Mouse (Mus musculus): ENCODE results near the gene Xpnpep3.
"Not testable (repeated sequence)": the region's sequence is repeated elsewhere in the genome, so short reads cannot be mapped to it uniquely, and the experiment has no call there.

Gene Xpnpep3

DNA sequence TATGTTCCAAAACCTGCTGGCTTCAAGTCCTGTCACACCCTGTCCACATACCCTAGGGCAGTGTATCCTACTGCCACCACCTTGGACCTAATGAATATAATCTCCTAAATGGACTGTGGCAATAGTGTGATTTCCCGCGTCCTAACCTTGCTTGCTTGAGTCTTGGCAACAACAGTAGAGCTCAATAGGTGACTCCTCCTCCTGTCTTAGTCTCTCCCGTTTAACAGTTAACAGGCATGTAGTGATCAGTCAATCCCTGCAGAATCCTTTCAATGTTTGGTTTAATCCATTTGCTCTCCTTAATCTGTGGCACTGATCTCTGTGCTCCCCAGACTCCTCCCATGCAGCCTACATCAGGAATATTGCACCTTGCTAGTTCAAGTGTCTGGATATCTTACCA lies 5.1 kb downstream of the Xpnpep3 start:
- DNase-seq (ENCODE audit: low spot score), result no peak

DNA sequence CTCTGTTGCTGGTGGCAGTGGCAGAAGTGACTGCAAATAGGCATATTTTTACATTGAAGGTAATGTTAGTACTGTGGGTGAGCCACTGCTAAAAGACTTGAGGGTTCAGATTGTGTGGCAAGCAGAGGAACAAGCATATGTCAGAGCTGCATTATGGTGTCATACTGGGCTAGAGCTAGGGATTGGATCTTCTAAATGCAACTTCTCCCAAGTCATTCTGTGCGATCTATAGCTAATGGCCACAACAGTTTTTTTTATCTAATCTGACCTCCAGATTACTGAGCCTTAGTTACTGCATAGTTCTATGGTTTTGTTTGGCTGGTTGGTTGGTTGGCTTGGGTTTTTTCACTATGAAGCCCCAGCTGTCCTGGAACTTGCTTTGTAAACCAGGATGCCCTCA lies 8.3 kb downstream of the Xpnpep3 start, which contains the start of gene Dnajb7:
Dnajb7 (minus strand) TSS at position 101 of the 400 bp plus-strand sequence.
- no peak for DNase-seq (ENCODE audit: low spot score)

DNA sequence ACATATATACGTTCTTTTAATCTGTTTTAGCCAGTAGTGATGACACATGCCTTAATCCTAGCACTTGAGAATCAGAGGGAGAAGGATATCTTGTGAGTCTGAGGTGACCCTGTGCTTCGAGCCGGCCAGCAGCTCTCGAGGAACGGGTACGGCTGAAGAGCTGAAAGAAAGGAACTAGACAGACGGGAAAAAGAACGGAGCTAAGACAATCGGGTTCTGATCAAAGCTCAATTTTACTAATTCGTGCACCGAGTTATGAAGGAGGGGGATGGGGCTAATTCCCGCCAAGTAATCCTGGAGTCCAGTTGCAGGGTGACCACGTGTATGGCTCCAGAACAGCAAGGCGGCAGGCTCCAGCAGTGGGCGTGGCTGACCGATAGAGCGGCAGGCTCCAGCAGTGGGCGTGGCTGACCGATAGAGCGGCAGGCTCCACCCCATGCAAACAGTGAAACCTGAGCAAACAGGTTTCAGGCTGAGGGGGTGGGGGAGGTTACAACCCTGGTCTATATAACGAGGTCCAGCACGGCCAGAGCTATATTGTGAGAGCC lies 16.9 kb downstream of the Xpnpep3 start:
- DNase-seq (ENCODE audit: low spot score), result peak; percentile 81

DNA sequence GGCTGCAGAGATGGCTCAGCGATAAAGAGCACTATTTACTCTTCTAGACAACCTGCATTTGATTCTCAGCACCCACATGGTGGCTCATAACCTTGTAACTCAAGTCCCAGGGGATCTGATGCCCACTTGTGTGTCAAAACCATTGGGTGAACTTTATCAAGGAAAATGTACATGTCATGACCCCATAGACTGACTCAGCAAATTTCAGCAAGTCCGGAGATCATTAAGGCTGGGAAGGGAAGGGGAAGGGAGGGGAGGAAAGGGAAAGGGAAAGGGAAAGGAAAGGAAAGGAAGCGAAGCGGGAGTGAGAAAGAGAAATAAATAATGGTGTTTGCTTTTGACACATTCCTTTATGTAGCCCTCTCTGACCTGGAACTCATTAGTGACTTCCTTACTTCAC lies 18.1 kb downstream of the Xpnpep3 start:
- no peak for DNase-seq (ENCODE audit: low spot score)

DNA sequence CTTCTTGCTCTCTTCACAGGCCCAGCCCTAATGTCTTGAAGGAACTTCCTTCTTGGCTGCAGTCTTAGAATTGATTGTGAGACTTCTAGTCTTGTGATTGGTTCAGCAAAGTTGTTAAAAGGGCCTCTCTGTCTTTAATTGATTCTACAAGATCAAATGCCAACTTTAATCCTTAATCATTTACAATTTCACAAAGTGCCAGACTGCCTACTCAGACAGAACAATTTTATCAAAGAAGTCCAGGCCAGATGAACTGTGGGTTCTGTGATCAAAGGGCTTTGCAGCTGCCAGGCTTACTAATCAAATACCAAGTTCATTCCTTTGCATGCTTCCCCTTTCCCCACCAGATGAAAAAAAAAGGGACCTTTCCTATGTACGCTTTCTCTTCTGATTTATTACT lies 21.5 kb downstream of the Xpnpep3 start:
- DNase-seq (ENCODE audit: low spot score), result no peak

DNA sequence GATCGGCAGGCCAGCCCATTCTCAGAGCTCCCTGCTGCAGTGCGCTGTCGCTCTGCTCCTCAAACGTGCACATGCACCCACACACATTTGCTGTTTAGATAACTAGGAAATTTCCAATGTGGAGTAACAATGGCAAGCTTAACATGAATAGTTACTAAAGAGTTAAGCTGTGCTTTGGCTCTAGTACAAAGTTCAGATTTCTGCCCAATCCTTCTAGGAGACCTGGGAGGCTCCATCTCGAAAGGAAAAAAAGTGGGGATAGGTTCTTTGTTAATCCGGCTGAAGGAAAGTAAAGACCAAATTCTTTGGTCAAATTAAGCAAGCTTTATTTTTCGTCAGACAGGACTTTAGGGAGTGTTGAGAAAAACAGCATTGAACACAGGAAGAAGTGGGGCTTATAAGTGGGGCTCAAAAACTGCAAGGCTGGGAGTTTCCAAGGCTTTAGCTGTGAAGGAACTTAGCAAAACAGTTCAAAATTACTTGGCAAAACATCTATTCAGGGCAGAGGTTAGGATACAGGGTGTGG lies 22.3 kb downstream of the Xpnpep3 start:
- no peak for DNase-seq (ENCODE audit: low spot score)

DNA sequence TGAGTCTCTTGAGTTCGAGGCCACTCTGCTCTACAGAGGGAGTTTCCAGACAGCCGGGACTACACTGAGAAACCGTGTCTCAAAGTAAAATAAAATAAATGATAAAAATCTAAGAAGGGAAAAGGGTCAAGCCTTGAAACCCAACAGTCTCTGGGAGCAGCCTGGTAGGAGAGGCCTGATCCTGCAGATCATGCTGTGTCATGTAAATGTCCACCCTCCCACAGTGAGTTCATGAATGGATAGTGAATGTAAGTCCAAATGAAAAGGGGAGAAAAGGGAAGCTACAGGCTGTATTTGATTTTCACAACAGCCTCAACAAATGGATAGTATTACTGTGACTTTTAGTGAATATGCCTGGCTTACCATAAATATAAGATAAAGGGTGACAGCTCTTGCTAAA lies 25.4 kb downstream of the Xpnpep3 start:
- DNase-seq (ENCODE audit: low spot score), result no peak

DNA sequence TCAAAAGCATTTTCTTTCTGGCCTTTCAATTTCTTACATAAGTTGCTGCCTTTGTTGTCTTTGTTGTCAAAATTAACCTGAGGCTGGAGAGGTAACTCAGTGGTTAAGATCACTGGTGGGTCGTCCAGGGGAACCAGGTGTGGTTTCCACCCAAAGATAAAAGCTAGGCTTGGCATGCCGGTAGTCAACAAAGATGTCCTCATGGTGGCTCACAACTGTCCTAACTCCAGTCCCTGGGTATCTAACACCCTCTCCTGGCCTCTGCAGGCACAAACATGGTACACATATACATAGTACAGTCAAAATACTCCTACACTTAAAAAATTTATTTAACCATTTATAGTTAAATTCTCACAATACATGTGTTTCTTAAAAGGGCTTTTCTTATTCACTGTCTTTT lies 28.0 kb downstream of the Xpnpep3 start:
- no peak for DNase-seq (ENCODE audit: low spot score)

DNA sequence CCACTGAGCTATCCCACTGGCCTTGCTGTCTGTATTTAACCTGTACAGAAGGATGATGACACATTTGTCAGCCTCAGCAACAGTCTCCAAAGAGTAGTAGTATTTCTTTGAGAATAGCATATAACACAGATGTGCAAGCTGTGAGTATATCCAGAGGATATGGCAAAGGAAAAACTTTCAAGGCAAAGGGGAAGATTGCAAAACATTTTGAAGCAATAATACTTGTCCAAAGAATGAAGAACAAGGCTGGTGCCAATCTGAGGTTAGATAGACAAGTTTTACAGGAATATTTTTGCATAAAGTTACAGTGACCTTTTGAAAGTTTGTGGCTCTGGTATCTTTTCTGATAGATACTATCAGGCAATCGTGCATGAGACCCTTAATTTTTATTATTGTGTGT lies 31.3 kb downstream of the Xpnpep3 start:
- no peak for DNase-seq (ENCODE audit: low spot score)

DNA sequence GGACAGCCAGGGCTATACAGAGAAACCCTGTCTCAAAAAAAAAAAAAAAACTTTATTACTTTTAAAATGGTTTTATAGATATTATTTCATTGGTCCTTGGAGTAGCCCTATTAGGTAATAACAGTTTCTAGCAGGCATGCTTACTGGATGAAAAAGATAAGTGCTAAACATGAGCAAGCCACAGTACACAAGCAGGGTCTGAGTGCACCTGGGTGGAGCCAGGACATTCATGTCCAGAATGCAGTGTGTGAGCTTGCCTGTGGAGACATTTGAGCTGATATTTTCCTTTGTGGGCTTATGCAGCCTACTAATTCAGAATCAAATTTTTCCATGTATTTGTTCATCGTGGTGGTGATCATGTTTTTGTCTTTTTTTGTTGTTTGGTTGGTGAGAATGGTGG lies 38.4 kb downstream of the Xpnpep3 start:
- no peak for DNase-seq (ENCODE audit: low spot score)

DNA sequence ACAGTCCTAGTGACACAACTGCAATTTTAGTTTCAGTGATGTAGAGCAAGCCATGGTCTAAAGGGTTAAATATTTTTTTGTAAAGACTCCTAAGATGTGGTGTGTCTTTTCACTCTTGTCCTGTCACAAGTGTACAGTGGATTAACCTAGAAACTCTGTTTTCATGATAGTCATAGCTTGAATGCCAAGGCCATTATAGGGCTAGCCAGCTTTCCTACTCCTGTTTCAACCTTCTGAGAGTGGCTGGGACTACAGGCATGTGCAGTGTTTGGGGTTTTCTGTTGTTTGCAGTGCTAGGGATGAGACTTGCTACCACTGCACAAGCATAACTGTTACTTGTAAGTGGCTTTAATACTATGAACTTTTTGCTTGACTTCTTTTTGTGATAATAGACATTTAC lies 39.3 kb downstream of the Xpnpep3 start:
- no peak for DNase-seq (ENCODE audit: low spot score)

DNA sequence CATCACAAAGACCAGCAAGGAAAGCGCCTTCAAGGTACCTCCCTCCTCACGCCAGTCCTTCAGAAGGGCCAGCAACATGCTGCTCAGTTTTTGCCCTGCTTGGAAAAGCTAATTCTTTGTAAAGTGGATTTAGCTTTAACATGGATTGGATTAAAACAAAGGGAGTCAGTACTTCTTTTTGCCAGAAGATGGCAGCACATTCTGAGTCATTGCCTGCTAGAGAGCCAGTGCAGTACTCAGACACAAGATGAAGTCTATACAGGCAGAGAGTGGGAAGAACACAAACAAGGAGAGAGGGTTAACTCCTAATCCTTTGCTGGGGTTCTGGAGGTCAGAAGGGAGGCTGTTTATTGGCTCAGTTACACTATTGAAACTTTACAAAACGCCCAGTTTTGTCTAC lies 48.5 kb downstream of the Xpnpep3 start:
- DNase-seq (ENCODE audit: low spot score), result peak; percentile 68

DNA sequence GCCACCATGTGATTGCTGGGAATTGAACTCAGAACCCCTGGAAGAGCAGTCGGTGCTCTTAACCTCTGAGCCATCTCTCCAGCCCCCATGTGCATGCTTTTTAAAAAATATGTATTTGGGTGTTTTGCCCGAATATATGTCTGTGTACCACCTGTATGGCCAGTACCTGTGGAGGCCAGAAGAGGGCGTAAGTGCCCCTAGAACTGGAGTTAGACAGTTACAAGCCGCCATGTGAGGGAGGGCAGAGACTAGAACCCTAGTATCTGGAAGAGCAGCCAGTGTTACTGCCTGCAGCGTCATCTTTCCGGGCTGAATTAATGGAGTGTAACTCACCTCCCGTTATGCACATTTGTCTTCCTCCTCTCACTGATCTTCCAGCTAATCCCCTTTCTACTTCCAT lies 61.6 kb downstream of the Xpnpep3 start:
- DNase-seq (ENCODE audit: low spot score), result no peak

DNA sequence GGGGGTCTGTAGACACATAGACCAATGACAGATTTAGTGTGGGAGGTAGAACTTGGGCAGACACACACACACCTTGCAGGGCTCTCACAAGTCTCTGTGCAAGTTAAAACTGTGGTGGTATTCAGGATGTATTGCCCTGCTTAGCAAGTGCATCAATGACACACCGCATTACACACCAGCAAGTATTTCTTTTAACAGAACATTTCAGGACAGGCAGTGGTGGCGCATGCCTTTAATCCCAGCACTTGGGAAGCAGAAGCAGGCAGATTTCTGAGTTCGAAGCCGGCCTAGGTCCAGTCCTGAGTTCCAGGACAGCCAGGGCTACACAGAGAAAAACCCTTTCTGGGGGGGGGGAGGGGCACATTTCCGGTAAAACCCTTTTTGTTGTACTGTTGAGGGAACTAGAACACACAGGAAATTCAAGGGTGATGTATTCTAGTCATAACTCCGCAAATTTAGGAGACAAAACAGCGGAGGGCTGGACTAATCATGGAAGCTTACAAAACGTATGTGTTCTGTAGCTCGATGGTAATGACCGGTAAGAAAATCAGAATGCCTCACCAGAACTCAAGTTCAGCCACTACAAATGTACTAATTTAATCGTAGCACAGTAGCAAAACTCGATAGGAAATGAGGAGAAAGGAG lies 65.2 kb downstream of the Xpnpep3 start:
- no peak for DNase-seq (ENCODE audit: low spot score)

DNA sequence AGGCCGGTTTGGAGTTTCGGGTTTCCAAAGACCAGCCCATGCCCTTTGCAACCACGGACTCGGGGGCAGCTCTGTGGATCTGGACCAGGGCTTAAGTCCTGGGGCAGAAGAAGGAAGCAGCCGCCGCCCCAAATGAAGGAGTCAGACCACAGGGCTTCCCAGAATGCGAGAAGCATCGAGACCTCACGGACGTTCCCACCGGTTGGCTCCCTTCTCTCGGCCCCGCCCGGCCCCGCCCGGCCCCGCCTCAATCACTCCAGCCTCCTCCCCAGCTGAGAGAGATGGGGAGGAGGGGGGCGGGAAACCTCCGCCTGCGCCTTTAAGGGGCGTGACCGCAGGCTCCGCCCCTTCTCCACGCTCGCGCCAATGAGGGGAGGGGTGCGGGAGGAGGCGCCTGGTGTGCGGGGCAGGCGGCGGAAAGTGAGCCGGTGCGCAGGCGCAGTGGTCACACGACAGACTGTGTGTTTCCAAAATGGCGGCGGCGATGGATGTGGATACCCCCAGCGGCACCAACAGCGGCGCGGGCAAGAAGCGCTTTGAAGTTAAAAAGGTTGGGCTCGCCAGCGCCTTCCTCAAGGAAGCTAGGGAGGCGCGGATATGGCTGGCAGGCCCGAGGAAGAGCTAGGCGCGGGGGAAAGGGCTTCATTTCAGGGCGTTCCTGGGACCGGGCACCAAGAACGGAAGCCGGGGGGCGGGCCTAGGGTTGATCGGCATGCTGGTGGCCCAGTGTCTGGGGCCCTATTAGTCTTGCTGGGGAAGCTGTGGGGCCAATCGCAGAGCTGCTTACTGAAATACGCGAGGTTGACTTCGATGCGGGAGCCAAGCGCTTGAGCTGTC lies 66.2 kb downstream of the Xpnpep3 start, which contains the start of gene Rbx1:
Rbx1 (plus strand) TSS at position 396 of the 837 bp plus-strand sequence.
- peak; percentile 99 for DNase-seq (ENCODE audit: low spot score)

DNA sequence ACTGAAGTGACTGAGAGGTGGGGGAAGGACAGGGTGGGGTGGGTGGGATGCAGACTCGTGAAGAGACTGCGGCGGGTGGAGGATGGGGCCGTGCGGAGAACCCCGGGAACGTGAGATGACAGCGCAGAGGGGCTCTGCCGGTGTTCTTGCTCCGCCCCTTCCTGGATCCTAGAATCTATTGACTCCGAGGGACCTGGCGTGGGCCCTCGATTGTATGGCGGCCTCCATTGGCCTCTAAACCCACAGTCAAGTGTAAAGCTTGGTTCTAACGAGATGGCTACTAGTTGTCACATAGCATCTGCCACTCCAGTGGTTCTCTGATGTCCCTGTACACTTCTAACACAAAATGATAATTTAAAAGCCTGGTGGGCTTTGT lies 66.8 kb downstream of the Xpnpep3 start:
- no peak for DNase-seq (ENCODE audit: low spot score)

DNA sequence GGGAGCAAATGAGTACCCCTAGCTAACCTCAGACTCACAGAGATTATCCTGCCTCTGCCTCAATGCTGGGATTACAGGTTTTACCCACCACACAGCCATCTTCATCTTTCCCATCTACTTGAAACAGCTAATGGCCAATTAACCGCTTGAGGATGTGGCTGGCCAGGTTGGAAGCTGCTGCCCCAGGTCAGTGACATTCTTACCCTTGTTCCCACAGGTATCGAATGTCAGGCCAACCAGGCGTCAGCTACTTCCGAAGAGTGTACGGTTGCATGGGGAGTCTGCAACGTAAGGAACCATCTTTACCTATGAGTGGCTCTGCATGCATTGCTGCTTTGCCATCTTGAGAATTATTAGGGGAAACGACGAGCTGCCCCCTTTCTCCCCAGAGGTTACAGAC lies 70.8 kb downstream of the Xpnpep3 start:
- no peak for DNase-seq (ENCODE audit: low spot score)

DNA sequence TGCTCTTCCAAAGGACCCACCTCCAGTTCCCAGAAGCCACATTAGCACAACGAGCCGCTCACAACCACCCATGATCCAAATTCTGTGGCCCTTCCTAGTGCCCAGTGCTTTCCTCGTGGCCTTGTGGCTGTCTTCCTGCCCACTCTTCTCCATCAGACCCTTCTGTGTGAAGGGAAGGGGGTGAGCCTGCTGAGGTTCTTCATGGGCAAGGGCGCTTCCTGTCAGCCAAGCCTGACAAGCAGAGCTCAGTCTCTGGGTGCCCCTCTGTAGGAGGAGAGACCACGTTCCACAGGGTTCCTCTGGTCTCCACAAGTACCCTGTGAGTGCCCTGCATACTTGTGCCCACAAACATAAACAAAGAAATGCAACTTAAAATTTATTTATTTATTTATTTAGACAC lies 72.3 kb downstream of the Xpnpep3 start:
- no peak for DNase-seq (ENCODE audit: low spot score)

DNA sequence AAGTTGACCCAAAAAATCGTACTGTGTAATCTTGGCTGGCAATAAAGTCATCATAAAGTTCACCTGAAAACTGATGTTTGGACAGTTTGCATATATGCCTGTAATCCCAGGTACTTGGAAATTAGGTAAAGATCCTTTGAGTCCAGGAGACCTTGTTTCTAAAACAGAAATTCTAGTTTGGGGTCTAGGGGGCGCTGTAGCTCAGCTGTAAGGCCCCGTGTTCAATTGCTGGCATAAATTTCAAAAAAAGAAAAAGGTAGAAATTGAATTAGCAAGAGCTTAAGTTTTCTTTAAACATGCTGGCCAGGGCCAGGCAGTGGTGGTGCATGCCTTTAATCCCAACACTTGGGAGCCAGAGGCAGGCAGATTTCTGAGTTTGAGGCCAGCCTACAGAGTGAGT lies 75.7 kb downstream of the Xpnpep3 start:
- no peak for DNase-seq (ENCODE audit: low spot score)

DNA sequence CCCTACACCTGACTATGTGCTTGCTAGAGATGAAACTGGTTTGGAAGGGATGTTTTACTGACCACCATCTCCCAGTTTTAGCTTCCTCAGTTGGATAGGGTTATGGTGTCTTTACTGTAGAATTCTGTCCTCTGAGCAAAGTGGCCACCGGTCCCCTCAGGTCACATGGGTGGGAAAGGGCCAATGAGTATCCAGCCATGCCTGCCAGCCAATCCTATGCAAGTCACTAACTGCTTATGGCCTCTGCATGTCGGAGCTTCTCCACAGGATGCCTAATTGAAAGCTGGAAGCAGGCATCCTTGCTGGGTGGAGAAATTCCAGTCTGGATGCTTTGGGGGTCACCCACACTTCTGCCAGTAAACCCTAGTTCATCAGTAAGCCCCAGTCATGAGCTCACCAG lies 76.7 kb downstream of the Xpnpep3 start:
- DNase-seq (ENCODE audit: low spot score), result no peak

DNA sequence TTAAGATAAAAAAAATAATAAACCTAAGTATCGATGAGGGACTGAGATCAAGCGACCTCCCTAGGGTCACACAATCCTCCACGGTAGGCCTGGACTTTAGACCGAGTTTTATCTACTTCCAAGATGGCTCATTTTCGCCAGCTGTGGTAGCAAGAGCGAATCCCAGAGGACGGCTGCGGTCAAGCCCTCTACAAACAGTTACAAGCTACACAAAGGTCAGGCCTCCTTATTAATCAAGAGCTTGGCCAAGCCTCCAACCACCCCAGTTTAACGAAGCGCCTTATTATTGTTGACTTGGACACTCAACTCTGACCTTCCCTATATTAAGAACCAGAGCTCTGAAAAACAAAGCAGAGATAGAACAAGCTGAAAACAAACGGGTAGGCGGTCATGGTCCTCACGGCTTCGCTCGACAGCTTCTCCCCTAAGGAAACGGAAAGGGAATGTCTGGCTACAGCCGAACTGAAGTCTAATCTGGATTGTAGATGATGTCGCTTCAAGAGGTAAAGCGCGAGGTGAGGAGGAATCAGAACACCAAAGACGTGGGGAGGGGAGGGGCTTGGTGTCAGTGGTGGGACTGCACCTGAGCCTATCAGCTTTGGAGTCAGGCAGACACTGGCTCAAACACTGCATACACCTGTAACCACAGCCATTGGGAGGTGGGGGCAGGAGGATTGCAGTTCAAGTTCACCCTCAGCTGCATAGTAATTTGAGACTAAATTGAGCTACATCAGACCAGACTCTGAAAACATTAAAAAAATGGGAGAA lies 79.7 kb downstream of the Xpnpep3 start:
- no peak for DNase-seq (ENCODE audit: low spot score)

DNA sequence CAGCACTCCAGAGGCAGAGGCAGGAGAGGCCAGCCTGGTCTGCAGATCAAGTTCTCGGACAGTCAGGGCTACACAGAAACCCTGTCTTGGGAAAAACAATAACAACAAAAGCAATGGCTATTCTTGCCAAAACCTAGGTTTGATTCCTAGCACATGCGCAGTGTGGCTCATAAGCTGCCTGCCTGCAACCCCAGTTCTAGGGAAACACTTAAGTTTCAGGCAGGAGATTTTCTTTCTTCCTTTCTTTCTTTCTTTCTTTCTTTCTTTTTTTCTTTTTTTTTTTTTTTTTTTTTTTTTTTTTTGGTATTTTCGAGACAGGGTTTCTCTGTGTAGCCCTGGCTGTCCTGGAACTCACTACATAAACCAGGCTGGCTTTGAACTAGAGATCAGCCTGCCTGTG lies 80.3 kb downstream of the Xpnpep3 start:
- not testable (repeated sequence) for DNase-seq (ENCODE audit: low spot score)
